Mouse (Mus musculus) CH12.LX (cell line): ENCODE data around the gene Stn1. TPM values are rescaled to one million over a fixed set of nuclear protein-coding genes. Genes with fewer than 3 reads are reported as not detected.

Experiments
- DNase-seq: peaks from one replicate; pipeline ENCODE4 v3.0.0-alpha.2; 2013; ENCODE audit errors: extremely low read depth
- H3K27ac ChIP-seq: 2 replicates; pipeline ENCODE4 v1.5.1; 2012; ENCODE audit warnings: low read depth, mild to moderate bottlenecking, control low read depth, moderate library complexity; ENCODE audit not compliant: insufficient read depth
- H3K27me3 ChIP-seq: replicated peaks from 2 replicates; pipeline ENCODE3; 2012; ENCODE audit warnings: inconsistent platforms
- H3K36me3 ChIP-seq, 2 experiments: replicated peaks in 1 of 2; 2 replicates each; pipeline versions ENCODE3 to v1.6.1; 2012; ENCODE audit warnings: inconsistent platforms in 1 of 2, low read length in 1 of 2, mild to moderate bottlenecking in 1 of 2, mixed read lengths in 1 of 2, moderate library complexity in 1 of 2; ENCODE audit not compliant: control insufficient read depth in 1 of 2, insufficient read depth in 1 of 2
- H3K4me1 ChIP-seq, 2 experiments: 2 replicates each; pipeline ENCODE4 v1.6.1; 2012; ENCODE audit warnings: inconsistent platforms in 1 of 2, moderate library complexity in 1 of 2; ENCODE audit not compliant: insufficient read depth in 2 of 2, control insufficient read depth in 1 of 2
- H3K4me2 ChIP-seq: 2 replicates; pipeline ENCODE4 v1.6.1; 2012; ENCODE audit warnings: low read depth, mild to moderate bottlenecking, control low read depth; ENCODE audit not compliant: poor library complexity, insufficient read depth, severe bottlenecking
- H3K4me3 ChIP-seq, 3 experiments: fragments of 150-350 bp in 1 of 3; sonication (generic) in 1 of 3; replicated peaks in 1 of 3; 2 replicates each; pipeline versions ENCODE3 to v1.5.1; 2011 to 2012; ENCODE audit warnings: low read depth in 2 of 3, low read length in 2 of 3, mild to moderate bottlenecking in 2 of 3, moderate library complexity in 2 of 3, control low read depth in 1 of 3, improper control_type of control experiment in 1 of 3, inconsistent platforms in 1 of 3, mixed read lengths in 1 of 3; ENCODE audit not compliant: poor library complexity in 1 of 3
- H3K79me2 ChIP-seq: replicated peaks from 2 replicates; pipeline ENCODE4 v1.6.1; 2012; ENCODE audit warnings: mild to moderate bottlenecking, moderate library complexity; ENCODE audit not compliant: control insufficient read depth, poor library complexity, insufficient read depth, severe bottlenecking; ENCODE audit errors: extremely low read depth
- H3K9ac ChIP-seq: 2 replicates; pipeline ENCODE4 v1.6.1; 2012; ENCODE audit warnings: low read depth, mild to moderate bottlenecking, control low read depth, moderate library complexity; ENCODE audit not compliant: insufficient read depth
- H3K9me3 ChIP-seq: replicated peaks from 2 replicates; pipeline ENCODE3; 2012; ENCODE audit warnings: low read length, inconsistent platforms, mixed read lengths
- CHD1 ChIP-seq: IDR thresholded peaks from 2 replicates; pipeline ENCODE4 v1.6.1; 2012; ENCODE audit warnings: low read depth, low read length, improper control_type of control experiment, inconsistent platforms
- CHD2 ChIP-seq: IDR thresholded peaks from 2 replicates; pipeline ENCODE4 v1.6.1; 2011; ENCODE audit warnings: low read length, improper control_type of control experiment
- E2F4 ChIP-seq: IDR thresholded peaks from 2 replicates; pipeline ENCODE4 v1.6.1; 2011; ENCODE audit warnings: low read depth, low read length, improper control_type of control experiment; ENCODE audit not compliant: insufficient replicate concordance
- ELF1 ChIP-seq: IDR thresholded peaks from 2 replicates; pipeline ENCODE4 v1.6.1; 2014; ENCODE audit warnings: low read depth, mild to moderate bottlenecking, inconsistent platforms, low read length, improper control_type of control experiment
- EP300 ChIP-seq: IDR thresholded peaks from 2 replicates; pipeline ENCODE4 v1.6.1; 2011; ENCODE audit warnings: low read length, improper control_type of control experiment
- ETS1 ChIP-seq: conservative IDR thresholded peaks from 2 replicates; pipeline ENCODE4 v1.6.1; 2012; ENCODE audit warnings: low read depth, mild to moderate bottlenecking, inconsistent platforms, low read length, improper control_type of control experiment, moderate library complexity
- GABPA ChIP-seq: IDR thresholded peaks from 2 replicates; pipeline ENCODE4 v1.6.1; 2012; ENCODE audit warnings: low read depth, low read length, improper control_type of control experiment, inconsistent platforms; ENCODE audit not compliant: insufficient replicate concordance
- HCFC1 ChIP-seq: IDR thresholded peaks from 2 replicates; pipeline ENCODE4 v1.6.1; 2012; ENCODE audit warnings: low read depth, mild to moderate bottlenecking, inconsistent platforms, low read length, improper control_type of control experiment
- JUND ChIP-seq: conservative IDR thresholded peaks from 2 replicates; pipeline ENCODE4 v1.6.1; 2011; ENCODE audit warnings: low read depth, low read length, improper control_type of control experiment
- KAT2A ChIP-seq: IDR thresholded peaks from 2 replicates; pipeline ENCODE4 v1.6.1; 2012; ENCODE audit warnings: low read length, improper control_type of control experiment, inconsistent platforms; ENCODE audit not compliant: insufficient replicate concordance
- MAX ChIP-seq: IDR thresholded peaks from 2 replicates; pipeline ENCODE4 v1.6.1; 2011; ENCODE audit warnings: low read length, improper control_type of control experiment
- MAZ ChIP-seq: IDR thresholded peaks from 2 replicates; pipeline ENCODE4 v1.6.1; 2012; ENCODE audit warnings: low read depth, mild to moderate bottlenecking, inconsistent platforms, low read length, improper control_type of control experiment, moderate library complexity
- MXI1 ChIP-seq: IDR thresholded peaks from 2 replicates; pipeline ENCODE4 v1.6.1; 2011; ENCODE audit warnings: mild to moderate bottlenecking, low read depth, low read length, improper control_type of control experiment
- MYC ChIP-seq: IDR thresholded peaks from 2 replicates; pipeline ENCODE4 v1.6.1; 2011; ENCODE audit warnings: low read depth, mild to moderate bottlenecking, improper control_type of control experiment, low read length
- POLR2AphosphoS2 ChIP-seq: IDR thresholded peaks from 2 replicates; pipeline ENCODE4 v1.6.1; 2011; ENCODE audit warnings: low read depth, low read length, improper control_type of control experiment
- RAD21 ChIP-seq: IDR thresholded peaks from 2 replicates; pipeline ENCODE4 v1.6.1; 2011; ENCODE audit warnings: low read depth, mild to moderate bottlenecking, low read length, improper control_type of control experiment, moderate library complexity
- RCOR1 ChIP-seq: conservative IDR thresholded peaks from 2 replicates; pipeline ENCODE4 v1.6.1; 2012; ENCODE audit warnings: low read depth, mild to moderate bottlenecking, inconsistent platforms, low read length, improper control_type of control experiment
- SIN3A ChIP-seq: IDR thresholded peaks from 2 replicates; pipeline ENCODE4 v1.6.1; 2012; ENCODE audit warnings: low read length, improper control_type of control experiment, inconsistent platforms
- SMC3 ChIP-seq: IDR thresholded peaks from 2 replicates; pipeline ENCODE4 v1.6.1; 2011; ENCODE audit warnings: low read depth, low read length, improper control_type of control experiment
- UBTF ChIP-seq: IDR thresholded peaks from 2 replicates; pipeline ENCODE4 v1.6.1; 2012; ENCODE audit warnings: low read depth, mild to moderate bottlenecking, inconsistent platforms, low read length, improper control_type of control experiment, moderate library complexity
- USF2 ChIP-seq: conservative IDR thresholded peaks from 2 replicates; pipeline ENCODE4 v1.6.1; 2011; ENCODE audit warnings: low read depth, low read length, improper control_type of control experiment
- ZKSCAN1 ChIP-seq: IDR thresholded peaks from 2 replicates; pipeline ENCODE4 v1.6.1; 2012; ENCODE audit warnings: low read depth, inconsistent platforms, low read length, improper control_type of control experiment, borderline replicate concordance
- ZNF384 ChIP-seq: IDR thresholded peaks from 2 replicates; pipeline ENCODE4 v1.6.1; 2012; ENCODE audit warnings: low read depth, low read length, improper control_type of control experiment, inconsistent platforms
- dilution Hi-C: fragments of 300-500 bp; cut with MboI; formaldehyde crosslinking; loops from 2 replicates; pipeline ENCODE4 v1.14.3; 2020; ENCODE audit warnings: low sequenced_read_pairs; ENCODE audit not compliant: extremely low pct_unique_long_range_greater_than_20kb, extremely low pct_ligation_motif_present
- in situ Hi-C: fragments of 300-500 bp; cut with MboI; formaldehyde crosslinking; loops from 3 replicates; pipeline ENCODE4 v1.14.3; 2019; ENCODE audit warnings: low sequenced_read_pairs, low pct_ligation_motif_present, low pct_unique_long_range_greater_than_20kb, mixed read lengths
- polyA plus RNA-seq: library from polyadenylated mRNA; unstranded; fragments of >175 nt; gene quantifications from 2 replicates; pipeline ENCODE4 v1.2.1, GENCODE M21; 2012; ENCODE audit warnings: low read depth; ENCODE audit not compliant: insufficient read length
- total RNA-seq, 2 experiments: library from RNA; depleted of rRNA; stranded (reverse); fragments of 300-350 nt in 1 of 2; fragments of >200 nt in 1 of 2; gene quantifications; 2 replicates each; pipeline ENCODE4 v1.2.3; 2012 to 2014

The Stn1 gene
- total and polyA plus RNA-seq, 3 experiments, result 18.3 to 35.7 (median 25.3) TPM

DNA sequence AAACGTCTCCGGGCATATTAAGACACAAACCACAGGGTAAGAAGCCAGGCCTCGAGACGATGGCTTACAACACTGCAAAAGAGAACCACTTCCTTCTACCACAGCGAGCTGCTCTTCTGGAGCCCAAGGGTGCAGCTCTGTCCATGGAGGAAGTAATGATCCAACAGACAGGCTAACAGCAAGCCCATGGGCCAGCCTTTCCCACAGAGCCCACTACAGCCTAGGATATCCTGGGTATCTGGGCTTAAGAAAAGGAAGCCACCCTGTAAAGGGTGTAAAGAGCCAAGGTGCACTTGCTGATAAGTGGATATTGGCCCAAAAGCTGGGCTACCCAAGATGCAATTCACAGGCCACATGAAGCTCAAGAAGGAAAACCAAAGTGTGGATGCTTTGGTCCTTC lies 6.0 kb downstream of the Stn1 start:
- in situ Hi-C loops (loop anchor here (10.0 kb wide), 1 partner anchor 53 kb away; no protein-coding TSS in a partner anchor), dilution Hi-C loops (no loop called here)
- H3K4me2 ChIP-seq, result no peak overlapping the region
- no peak overlapping the region for H3K9ac ChIP-seq
- H3K4me3 ChIP-seq, result no peak overlapping the region
- peaks cover 0 to 19% of the 10 kb centered on the region in 2 experiments; a peak in 2 of 4 replicates for H3K4me1 ChIP-seq
- no peaks in the 10 kb centered on the region for H3K9me3 ChIP-seq
- H3K27ac ChIP-seq, result no peak overlapping the region
- DNase-seq, result no peak
- no peaks in the 10 kb centered on the region for H3K79me2 ChIP-seq
- TF ChIP-seq SIN3A (no peak), CHD2 (no peak), E2F4 (no peak), UBTF (no peak), EP300 (no peak), MXI1 (no peak), POLR2AphosphoS2 (no peak), CHD1 (no peak), MAX (no peak), ZKSCAN1 (no peak), RAD21 (no peak), KAT2A (no peak), GABPA (no peak), ZNF384 (no peak), ELF1 (no peak), MYC (no peak), ETS1 (no peak), JUND (no peak), RCOR1 (no peak)
- H3K27me3 ChIP-seq, result no peaks in the 10 kb centered on the region
- peaks cover 27 to 67% of the 10 kb centered on the region in 2 experiments for H3K36me3 ChIP-seq

DNA sequence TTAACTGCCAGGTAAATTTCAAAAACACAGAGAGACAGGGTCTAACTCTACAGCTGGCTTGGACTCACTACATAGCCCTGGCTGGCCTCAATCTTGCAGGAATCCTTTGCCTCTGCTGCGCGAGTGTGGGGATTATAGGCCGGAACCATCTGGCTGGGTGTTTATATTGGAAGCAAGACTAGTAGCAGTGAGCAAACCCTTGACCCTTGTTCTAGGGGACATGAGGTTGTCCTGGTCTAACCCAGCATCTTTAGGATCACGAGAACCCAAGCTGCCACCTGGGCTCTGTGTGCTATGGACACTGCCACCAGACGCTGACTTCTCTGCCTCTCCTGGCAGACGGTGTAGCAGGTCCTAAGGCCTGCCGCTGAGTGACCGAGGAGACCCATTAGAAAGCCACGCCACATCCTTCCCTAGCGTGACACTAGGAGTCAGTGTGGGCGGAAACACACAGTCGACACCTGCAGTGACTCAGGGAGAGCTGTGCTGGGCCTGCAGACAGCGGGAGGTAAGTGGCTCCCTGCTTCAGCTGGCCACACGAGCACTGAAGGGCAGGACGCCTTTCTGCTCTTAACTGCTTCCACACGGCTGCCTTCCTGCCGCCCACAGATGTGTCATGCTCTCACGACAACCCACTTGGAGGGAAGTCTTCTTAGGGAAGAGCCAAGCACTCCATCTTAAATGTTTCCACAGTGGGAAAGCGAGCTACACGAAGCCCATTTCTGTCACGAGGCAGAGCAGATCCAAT lies 10.9 kb downstream of the Stn1 start:
- H3K4me1 ChIP-seq, result peaks cover 0 to 3% of the 10 kb centered on the region in 2 experiments; a peak in 2 of 4 replicates
- no peak for DNase-seq
- peaks cover 47 to 83% of the 10 kb centered on the region in 2 experiments for H3K36me3 ChIP-seq
- H3K9ac ChIP-seq, result no peak overlapping the region
- no peaks in the 10 kb centered on the region for H3K79me2 ChIP-seq
- no peak overlapping the region for H3K27ac ChIP-seq
- H3K9me3 ChIP-seq, result no peaks in the 10 kb centered on the region
- no peak overlapping the region for H3K4me3 ChIP-seq
- no peak overlapping the region for H3K4me2 ChIP-seq
- in situ Hi-C loops, result no loop called here
- no peaks in the 10 kb centered on the region for H3K27me3 ChIP-seq
- dilution Hi-C loops, result no loop called here
- TF ChIP-seq ELF1, result no peak
- TF ChIP-seq MAZ, result no peak
- no peak for TF ChIP-seq USF2
- no peak for TF ChIP-seq UBTF
- TF ChIP-seq ETS1, result no peak
- TF ChIP-seq E2F4, result no peak
- no peak for TF ChIP-seq CHD1
- TF ChIP-seq CHD2, result no peak
- TF ChIP-seq SMC3, result no peak
- no peak for TF ChIP-seq HCFC1
